9 mouse cellular contexts compared by ENCODE assay signal in the genomic region with DNA sequence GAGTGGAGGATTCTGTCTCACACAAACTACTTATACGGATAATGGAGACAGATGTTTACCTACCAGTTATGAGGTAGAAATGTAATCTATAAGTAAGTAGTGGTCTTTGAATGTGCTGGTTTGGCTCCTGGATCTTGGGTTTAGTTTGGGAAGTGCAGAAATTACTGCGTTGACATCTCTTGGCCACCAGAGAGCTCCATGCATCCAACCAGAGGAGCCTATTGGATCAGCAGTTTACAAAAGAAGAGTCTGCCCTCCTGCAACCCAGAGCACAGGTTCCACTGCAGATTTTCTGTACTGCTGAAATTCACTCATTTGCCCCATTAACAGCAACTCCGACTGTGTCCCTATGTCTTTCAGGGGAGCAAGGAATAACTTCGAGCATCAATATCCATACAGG.
DNase-seq lines count a peak whose midpoint lies in the region; ATAC-seq and TF ChIP-seq lines count a peak whose summit lies in the region.
"Had no signal": no experiment of that assay in that cellular context is flagged by ENCODE, and none has a peak within 500 bp of the region (broad histone marks: within the 10 kb centered on the region; RNA-seq: fewer than 3 reads in every experiment).

No protein-coding gene starts in this region.

- no peak overlapping the region for H3K4me3 ChIP-seq in layer of hippocampus, adult 2 months
- no peak overlapping the region for H3K4me3 ChIP-seq in heart, embryonic 12.5 days
- H3K4me3 ChIP-seq: liver, embryonic 13.5 days had no signal

- H3K4me1 ChIP-seq in heart, embryonic 12.5 days (replicated peaks) = no peaks in the 10 kb centered on the region; the same call in 1 of the 2 replicates

- no peak for ATAC-seq in heart, embryonic 12.5 days (ENCODE audit: insufficient number of reproducible peaks, low FRiP score)

- H3K27me3 ChIP-seq in heart, embryonic 12.5 days (replicated peaks) = 0 out of 2 replicates have a peak, but pooled peaks cover 12% of the 10 kb centered on the region
- H3K27me3 ChIP-seq: liver, embryonic 13.5 days had no signal

- TF ChIP-seq CTCF in layer of hippocampus, adult 2 months (conservative IDR thresholded peaks at IDR 0.05) = peak; percentile 78

- H3K9me3 ChIP-seq in heart, embryonic 12.5 days (replicated peaks) = no peaks in the 10 kb centered on the region
- H3K9me3 ChIP-seq: liver, embryonic 13.5 days had no signal

- H3K9ac ChIP-seq in heart, embryonic 12.5 days = no peak overlapping the region
- H3K9ac ChIP-seq: liver, embryonic 13.5 days had no signal

- peak in 1 of 2 experiments; percentile 15 for DNase-seq in layer of hippocampus, adult 2 months (ENCODE audit: low spot score in 2 of 2)
- no peak for DNase-seq in layer of hippocampus, postnatal 36 days
- peak; percentile 38 for DNase-seq in R1 (ENCODE audit: low read depth, low spot score)
- peak; percentile 41 for DNase-seq in embryo, embryonic 10 days (ENCODE audit: low spot score)
- DNase-seq in left cerebral cortex, postnatal 4 days = peak; percentile 8
- no peak for DNase-seq in thymus, postnatal 25 days
- DNase-seq in gastrocnemius, postnatal 36 days = no peak
- DNase-seq: liver, embryonic 13.5 days had no signal

- intact Hi-C loops in left cerebral cortex, postnatal 4 days (cut with DNase I) = no loop called here
- intact Hi-C loops in gastrocnemius, postnatal 36 days (cut with DNase I) = no loop called here

- H3K36me3 ChIP-seq in heart, embryonic 12.5 days = no peaks in the 10 kb centered on the region
- H3K36me3 ChIP-seq: liver, embryonic 13.5 days had no signal

- H3K27ac ChIP-seq in layer of hippocampus, adult 2 months = no peak overlapping the region
- H3K27ac ChIP-seq in heart, embryonic 12.5 days (ENCODE audit: poor library complexity, severe bottlenecking) = no peak overlapping the region
- H3K27ac ChIP-seq: liver, embryonic 13.5 days had no signal

- no peak overlapping the region for H3K4me2 ChIP-seq in heart, embryonic 12.5 days
- H3K4me2 ChIP-seq: liver, embryonic 13.5 days had no signal

- 34% methylated on average over 4 of the region's 4 CpGs for WGBS in heart, embryonic 12.5 days

Comparison
In these comparisons a context has a peak if more than half of its experiments do, and no peak if none do; other contexts are left out.
1. DNase-seq: peak in R1 (single experiment), embryo, embryonic 10 days (single experiment) and left cerebral cortex, postnatal 4 days (single experiment); none in layer of hippocampus, postnatal 36 days (0 of 2), thymus, postnatal 25 days (single experiment) and gastrocnemius, postnatal 36 days (0 of 2).